Mouse (Mus musculus) kidney, adult 18-20 months (tissue): ENCODE measurements around the gene H2-M5.
"Not testable (repeated sequence)": the region's sequence is repeated elsewhere in the genome, so short reads cannot be mapped to it uniquely, and the experiment has no call there.

Source experiments
- DNase-seq: peaks from one replicate; pipeline ENCODE4 v3.0.0; 2021

Gene H2-M5

GRCm38 (mm10) chr17:36989437-36989836 lies at the start of gene H2-M5:
Gene H2-M5, minus strand, starts transcription at chr17:36989537.
- no peak for DNase-seq

GRCm38 (mm10) chr17:37029162-37029561 lies 39.8 kb upstream of the H2-M5 start:
- no peak for DNase-seq

GRCm38 (mm10) chr17:37028683-37029120 lies 39.4 kb upstream of the H2-M5 start:
- DNase-seq, result peak; percentile 88

GRCm38 (mm10) chr17:37028212-37028611 lies 38.9 kb upstream of the H2-M5 start:
- DNase-seq, result no peak

GRCm38 (mm10) chr17:37027486-37027885 lies 38.1 kb upstream of the H2-M5 start:
- no peak for DNase-seq

GRCm38 (mm10) chr17:37026425-37026824 lies 37.1 kb upstream of the H2-M5 start:
- no peak for DNase-seq

GRCm38 (mm10) chr17:37022628-37023576 lies 33.6 kb upstream of the H2-M5 start, which contains the start of gene Mog:
Gene Mog, minus strand, starts transcription at chr17:37023398.
- no peak for DNase-seq

GRCm38 (mm10) chr17:37019242-37019641 lies 29.9 kb upstream of the H2-M5 start:
- not testable (repeated sequence) for DNase-seq

GRCm38 (mm10) chr17:37018328-37018727 lies 29.0 kb upstream of the H2-M5 start:
- no peak for DNase-seq

GRCm38 (mm10) chr17:37016333-37016732 lies 27.0 kb upstream of the H2-M5 start:
- DNase-seq, result no peak

GRCm38 (mm10) chr17:37012141-37012540 lies 22.8 kb upstream of the H2-M5 start:
- DNase-seq, result no peak

GRCm38 (mm10) chr17:37011719-37012118 lies 22.4 kb upstream of the H2-M5 start:
- DNase-seq, result no peak

GRCm38 (mm10) chr17:37009460-37010042 lies 20.2 kb upstream of the H2-M5 start:
- no peak for DNase-seq

- no peak for DNase-seq
Observed at GRCm38 (mm10) chr17:37008161-37008560, 18.8 kb upstream of the H2-M5 start.

GRCm38 (mm10) chr17:37003366-37003765 lies 14.0 kb upstream of the H2-M5 start:
- DNase-seq, result no peak

- peak; percentile 58 for DNase-seq
Observed at GRCm38 (mm10) chr17:37002364-37003330, 13.3 kb upstream of the H2-M5 start.

GRCm38 (mm10) chr17:37000863-37001262 lies 11.5 kb upstream of the H2-M5 start, which contains the start of gene Zfp57:
Gene Zfp57, plus strand, starts transcription at chr17:37001163.
- no peak for DNase-seq

- no peak for DNase-seq
Observed at GRCm38 (mm10) chr17:36998477-36998876, 9.1 kb upstream of the H2-M5 start.

GRCm38 (mm10) chr17:36997033-36997735 lies 7.8 kb upstream of the H2-M5 start:
- DNase-seq, result peak; percentile 82

GRCm38 (mm10) chr17:36995448-36995847 lies 6.1 kb upstream of the H2-M5 start:
- no peak for DNase-seq

- no peak for DNase-seq
Observed at GRCm38 (mm10) chr17:36994528-36994927, 5.2 kb upstream of the H2-M5 start.

GRCm38 (mm10) chr17:36993770-36994325 lies 4.5 kb upstream of the H2-M5 start:
- DNase-seq, result no peak
